Mouse (Mus musculus) gastrocnemius, postnatal 14 days (tissue): ENCODE results near the gene Dpp7. TPM values are rescaled to one million over a fixed set of nuclear protein-coding genes. Genes with fewer than 3 reads are reported as not detected.
A peak's percentile ranks its signal among the peaks of the same experiment; 100 is the strongest.

Source experiments
- DNase-seq: peaks from one replicate; pipeline ENCODE4 v3.0.0; 2021; ENCODE audit warnings: mixed read lengths
- intact Hi-C: fragments of 180-260 bp; cut with DNase I; formaldehyde crosslinking; loops from one replicate; pipeline ENCODE4 v1.15.1; 2025; ENCODE audit warnings: low total_unique reads
- long read RNA-seq, 2 experiments: library from polyadenylated mRNA; stranded (forward); transcript quantifications; one replicate each; pipeline ENCODE4 v2.0.0; 2021
- total RNA-seq, 2 experiments: library from RNA; stranded (reverse); gene quantifications; 2 replicates each; pipeline ENCODE4 v1.2.3; 2021

Gene Dpp7
- total RNA-seq, result 1 to 10 TPM; 6.0 to 6.6 TPM
- long read RNA-seq, experiment 1, transcript Dpp7-201 (13 exons, 1,682 nt), result major isoform, 5 of 8 reads
- long read RNA-seq, experiment 1, partial matches to known transcripts, result 0 of 8 reads
- long read RNA-seq, experiment 1, other reads (novel, unspliced or antisense), result 3 of 8 reads
- long read RNA-seq, experiment 2, transcript Dpp7-201 (13 exons, 1,682 nt), result major isoform, 7 of 8 reads
- long read RNA-seq, experiment 2, partial matches to known transcripts, result 1 of 8 reads
- long read RNA-seq, experiment 2, other reads (novel, unspliced or antisense), result 0 of 8 reads

- DNase-seq, result peak; percentile 84
These were observed at the start of gene Dpp7 for GRCm38 (mm10) chr2:25356208-25357079. Gene Dpp7 (minus strand): TSS chr2:25356359.

DNA sequence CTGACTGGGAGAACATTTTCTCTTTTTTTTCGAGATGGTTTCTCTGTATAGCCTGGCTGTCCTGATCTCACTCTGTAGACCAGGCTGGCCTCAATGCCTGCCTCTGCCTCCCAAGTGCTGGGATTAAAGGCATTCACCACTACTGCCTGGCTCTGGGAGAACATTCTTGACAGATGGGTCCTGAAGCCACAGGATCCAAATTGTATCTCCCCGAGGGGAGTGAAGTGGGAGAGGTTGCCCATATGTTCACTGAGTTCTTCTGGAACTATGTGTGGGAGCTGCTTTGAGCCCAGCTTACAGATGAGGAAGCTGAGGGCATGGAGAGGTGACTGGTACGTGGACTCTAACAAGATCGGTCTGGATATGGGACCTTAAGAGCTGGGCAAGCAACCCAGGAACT lies 47.8 kb upstream of the Dpp7 start:
- intact Hi-C loops, result no loop called here
- DNase-seq, result no peak

More at GRCm38 (mm10) chr2:25356208-25357079, at the start of gene Dpp7:
- intact Hi-C loops, result no loop called here

GRCm38 (mm10) chr2:25402972-25403601 lies 46.9 kb upstream of the Dpp7 start:
- peak; percentile 71 for DNase-seq
- intact Hi-C loops, result no loop called here

GRCm38 (mm10) chr2:25402377-25402971 lies 46.3 kb upstream of the Dpp7 start:
- intact Hi-C loops, result no loop called here
- DNase-seq, result peak; percentile 63

- intact Hi-C loops, result no loop called here
- DNase-seq, result peak; percentile 72
These were observed 44.6 kb upstream of the Dpp7 start for GRCm38 (mm10) chr2:25400764-25401163.

DNA sequence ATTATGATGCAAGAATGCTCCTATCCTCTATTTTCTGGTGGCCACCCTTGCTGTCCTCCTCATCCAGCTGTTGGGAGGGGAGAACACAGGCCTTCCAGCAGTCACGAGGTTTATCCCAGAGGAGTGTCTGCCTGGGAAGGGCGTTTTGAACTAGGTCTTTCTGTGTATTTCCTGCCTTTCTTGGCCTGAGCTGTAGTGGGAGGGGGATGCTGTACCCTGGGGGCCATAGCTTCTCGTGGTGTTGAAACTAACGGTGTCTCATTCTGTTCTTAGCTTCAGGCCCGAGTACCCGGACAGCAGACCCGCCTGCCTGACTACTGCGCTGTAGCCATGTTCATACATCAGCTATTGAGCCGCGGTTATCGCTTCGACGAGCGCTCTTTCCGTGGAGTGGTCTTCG lies 44.1 kb upstream of the Dpp7 start:
- intact Hi-C loops, result no loop called here
- peak; percentile 67 for DNase-seq

GRCm38 (mm10) chr2:25399051-25399450 lies 42.9 kb upstream of the Dpp7 start, which contains the start of gene Npdc1:
Gene Npdc1 (plus strand): TSS chr2:25399351.
- intact Hi-C loops, result loop anchor here (2.0 kb wide), 1 partner anchor 16 kb away; no protein-coding TSS in a partner anchor
- DNase-seq, result no peak

DNA sequence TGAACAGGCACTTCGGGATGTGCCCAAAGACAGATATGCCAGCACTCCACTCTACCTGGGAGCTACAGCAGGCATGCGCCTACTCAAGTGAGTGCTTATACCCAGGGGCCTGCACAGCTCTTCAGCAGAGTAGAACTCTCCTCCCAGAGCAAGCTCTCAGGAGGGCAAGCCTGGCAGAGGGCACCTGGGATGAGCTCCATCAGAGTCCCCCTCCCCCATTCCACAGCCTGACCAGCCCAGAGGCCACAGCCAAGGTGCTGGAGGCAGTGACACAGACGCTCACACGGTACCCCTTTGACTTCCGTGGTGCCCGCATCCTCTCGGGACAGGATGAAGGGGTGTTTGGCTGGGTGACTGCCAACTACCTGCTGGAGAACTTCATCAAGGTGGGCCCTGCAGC lies 41.9 kb upstream of the Dpp7 start:
- intact Hi-C loops, result loop anchor here (2.0 kb wide), 1 partner anchor 15 kb away; no protein-coding TSS in a partner anchor

GRCm38 (mm10) chr2:25397010-25397409 lies 40.9 kb upstream of the Dpp7 start:
- no peak for DNase-seq
- intact Hi-C loops, result no loop called here

More for the DNA sequence above, 41.9 kb upstream of the Dpp7 start:
- DNase-seq, result no peak

GRCm38 (mm10) chr2:25396597-25396983 lies 40.4 kb upstream of the Dpp7 start:
- intact Hi-C loops, result no loop called here
- DNase-seq, result peak; percentile 59

- intact Hi-C loops, result no loop called here
- DNase-seq, result peak; percentile 47
These were observed 39.8 kb upstream of the Dpp7 start, which contains the start of gene Entpd2 for GRCm38 (mm10) chr2:25395721-25396596. Gene Entpd2 (plus strand): TSS chr2:25395874.

DNA sequence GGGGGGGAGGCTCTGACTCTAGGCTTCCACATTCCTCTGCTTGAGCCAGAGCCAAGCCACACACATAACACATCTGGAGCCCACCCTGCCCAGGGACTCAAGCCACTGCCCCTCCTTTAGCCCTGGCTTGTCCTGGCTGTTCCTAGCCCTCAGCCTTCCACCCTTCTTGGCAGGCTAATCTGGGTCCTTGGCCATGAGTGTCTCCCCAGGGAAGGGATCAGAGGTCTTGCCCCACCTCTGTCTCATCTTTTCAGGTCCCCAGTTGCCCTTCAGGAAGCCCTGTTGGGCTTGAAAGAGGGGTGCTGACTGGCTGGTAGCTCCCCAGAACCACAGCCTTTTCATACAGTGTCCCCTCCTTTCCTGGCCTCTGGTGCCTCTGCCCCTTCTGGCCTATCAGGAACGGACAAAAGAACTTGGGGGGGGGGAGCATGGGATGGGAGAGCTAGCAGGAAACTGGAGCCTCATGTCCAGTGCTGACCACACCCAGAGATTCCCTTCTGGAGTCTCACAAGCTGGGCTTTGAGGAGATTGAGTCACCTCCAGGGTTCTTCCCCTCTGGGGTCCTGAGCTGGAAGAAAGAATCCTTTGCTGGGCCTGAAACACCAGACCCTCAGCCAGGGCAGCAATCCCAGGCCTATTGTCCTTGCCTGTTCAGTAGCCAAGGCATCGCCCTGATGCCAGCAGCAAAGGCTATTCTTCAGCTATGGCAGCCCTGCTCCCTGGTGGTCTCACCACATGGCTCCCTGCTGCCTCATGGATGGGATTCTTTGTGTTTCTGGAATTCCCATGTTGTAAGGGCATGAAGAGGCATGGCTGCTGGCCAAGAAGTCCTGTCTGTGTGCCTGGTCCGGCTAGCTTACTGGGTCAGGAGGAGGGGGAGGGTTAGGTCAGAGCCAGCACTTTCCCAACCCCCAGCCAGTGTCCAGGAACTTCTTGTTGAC lies 38.4 kb upstream of the Dpp7 start:
- peak; percentile 72 for DNase-seq
- intact Hi-C loops, result no loop called here

GRCm38 (mm10) chr2:25391266-25391665 lies 35.1 kb upstream of the Dpp7 start:
- no peak for DNase-seq
- intact Hi-C loops, result no loop called here

- intact Hi-C loops, result no loop called here
- DNase-seq, result no peak
These were observed 28.3 kb upstream of the Dpp7 start for GRCm38 (mm10) chr2:25384492-25384891.

- intact Hi-C loops, result no loop called here
- peak; percentile 60 for DNase-seq
These were observed 20.4 kb upstream of the Dpp7 start for GRCm38 (mm10) chr2:25376589-25376988.

GRCm38 (mm10) chr2:25373431-25373830 lies 17.3 kb upstream of the Dpp7 start:
- DNase-seq, result no peak
- intact Hi-C loops, result no loop called here

GRCm38 (mm10) chr2:25372644-25373391 lies 16.7 kb upstream of the Dpp7 start:
- intact Hi-C loops, result no loop called here
- no peak for DNase-seq
